Mouse (Mus musculus): Measurements from ENCODE around the gene Tmco1. TPM values are rescaled to one million over a fixed set of nuclear protein-coding genes. Genes with fewer than 3 reads are reported as not detected.

Tmco1 gene
- polyA plus RNA-seq, 1 experiment from 2014 or later = 134 TPM

GRCm38 (mm10) chr1:167372739-167373138 is 64.6 kb downstream of the Tmco1 start:
- Histone ChIP-seq H3K27ac (no peak overlapping the region), H3K4me3 (replicated peaks; ENCODE audit: low read depth, low read length) (no peak overlapping the region), H3K9ac (ENCODE audit: low read depth, low read length) (no peak overlapping the region), H3K27me3 (ENCODE audit: insufficient read depth, low read length) (no peaks in the 10 kb centered on the region), H3K4me2 (ENCODE audit: low read length) (no peak overlapping the region), H3K4me1 (replicated peaks; ENCODE audit: insufficient read depth, low read length) (peaks cover 8% of the 10 kb centered on the region), H3K9me3 (replicated peaks; ENCODE audit: low read length) (no peaks in the 10 kb centered on the region), H3K36me3 (ENCODE audit: insufficient read depth, low read length) (0 out of 2 replicates have a peak, but pooled peaks cover 3% of the 10 kb centered on the region)
- ATAC-seq (replicated peaks; ENCODE audit: low FRiP score, low read depth) = no peak
- TF ChIP-seq CTCF (IDR thresholded peaks at IDR 0.05; ENCODE audit: low read depth) = no peak
- DNase-seq (ENCODE audit: low spot score) = no peak
- 93% methylated on average over 7 of the region's 7 CpGs for WGBS

- H3K4me3 ChIP-seq (replicated peaks; ENCODE audit: low read depth, low read length) = no peak overlapping the region
- 0 out of 2 replicates have a peak overlapping the region, but pooled peaks have one; percentile 23 for H3K4me2 ChIP-seq (ENCODE audit: low read length)
- peaks cover 8% of the 10 kb centered on the region for H3K4me1 ChIP-seq (replicated peaks; ENCODE audit: insufficient read depth, low read length)
- TF ChIP-seq CTCF (IDR thresholded peaks at IDR 0.05; ENCODE audit: low read depth) = no peak
- H3K27me3 ChIP-seq (ENCODE audit: insufficient read depth, low read length) = no peaks in the 10 kb centered on the region
- DNase-seq (ENCODE audit: low spot score) = peak; percentile 58
- H3K9me3 ChIP-seq (replicated peaks; ENCODE audit: low read length) = no peaks in the 10 kb centered on the region
- ATAC-seq (replicated peaks; ENCODE audit: low FRiP score, low read depth) = peak; percentile 74
- no peak overlapping the region for H3K9ac ChIP-seq (ENCODE audit: low read depth, low read length)
- 0 out of 2 replicates have a peak overlapping the region, but pooled peaks have one; percentile 8 for H3K27ac ChIP-seq
- WGBS = 20% methylated on average over 15 of the region's 15 CpGs
- H3K36me3 ChIP-seq (ENCODE audit: insufficient read depth, low read length) = 0 out of 2 replicates have a peak, but pooled peaks cover 3% of the 10 kb centered on the region
These were observed 66.0 kb downstream of the Tmco1 start for GRCm38 (mm10) chr1:167374003-167374784.

GRCm38 (mm10) chr1:167374942-167375341 is 66.8 kb downstream of the Tmco1 start:
- Histone ChIP-seq H3K27me3 (ENCODE audit: insufficient read depth, low read length) (no peaks in the 10 kb centered on the region), H3K9me3 (replicated peaks; ENCODE audit: low read length) (no peaks in the 10 kb centered on the region), H3K4me3 (replicated peaks; ENCODE audit: low read depth, low read length) (no peak overlapping the region), H3K4me1 (replicated peaks; ENCODE audit: insufficient read depth, low read length) (peaks cover 8% of the 10 kb centered on the region), H3K36me3 (ENCODE audit: insufficient read depth, low read length) (0 out of 2 replicates have a peak, but pooled peaks cover 3% of the 10 kb centered on the region), H3K9ac (ENCODE audit: low read depth, low read length) (no peak overlapping the region), H3K4me2 (ENCODE audit: low read length) (0 out of 2 replicates have a peak overlapping the region, but pooled peaks have one; percentile 23), H3K27ac (peak overlapping the region; percentile 8; the same call in 1 of the 2 replicates)
- 52% methylated on average over 2 of the region's 2 CpGs for WGBS
- DNase-seq (ENCODE audit: low spot score) (no peak), ATAC-seq (replicated peaks; ENCODE audit: low FRiP score, low read depth) (peak; percentile 27)
- TF ChIP-seq CTCF (IDR thresholded peaks at IDR 0.05; ENCODE audit: low read depth) = no peak

GRCm38 (mm10) chr1:167378019-167378418 is 69.8 kb downstream of the Tmco1 start:
- Histone ChIP-seq H3K9me3 (replicated peaks; ENCODE audit: low read length) (no peaks in the 10 kb centered on the region), H3K9ac (ENCODE audit: low read depth, low read length) (no peak overlapping the region), H3K27me3 (ENCODE audit: insufficient read depth, low read length) (no peaks in the 10 kb centered on the region), H3K27ac (no peak overlapping the region), H3K4me3 (replicated peaks; ENCODE audit: low read depth, low read length) (no peak overlapping the region), H3K4me2 (ENCODE audit: low read length) (no peak overlapping the region), H3K4me1 (replicated peaks; ENCODE audit: insufficient read depth, low read length) (peaks cover 8% of the 10 kb centered on the region), H3K36me3 (ENCODE audit: insufficient read depth, low read length) (0 out of 2 replicates have a peak, but pooled peaks cover 3% of the 10 kb centered on the region)
- WGBS = 63% methylated on average over 6 of the region's 6 CpGs
- ATAC-seq (replicated peaks; ENCODE audit: low FRiP score, low read depth) (no peak), DNase-seq (ENCODE audit: low spot score) (no peak)
- TF ChIP-seq CTCF (IDR thresholded peaks at IDR 0.05; ENCODE audit: low read depth) = no peak

- H3K4me2 ChIP-seq (ENCODE audit: low read length) = no peak overlapping the region
- WGBS = 71% methylated on average over 5 of the region's 5 CpGs
- no peaks in the 10 kb centered on the region for H3K9me3 ChIP-seq (replicated peaks; ENCODE audit: low read length)
- DNase-seq (ENCODE audit: low spot score) (no peak), ATAC-seq (replicated peaks; ENCODE audit: low FRiP score, low read depth) (no peak)
- H3K4me3 ChIP-seq (replicated peaks; ENCODE audit: low read depth, low read length) = no peak overlapping the region
- H3K4me1 ChIP-seq (replicated peaks; ENCODE audit: insufficient read depth, low read length) = peaks cover 2% of the 10 kb centered on the region
- TF ChIP-seq CTCF (IDR thresholded peaks at IDR 0.05; ENCODE audit: low read depth) = no peak
- 0 out of 2 replicates have a peak, but pooled peaks cover 3% of the 10 kb centered on the region for H3K36me3 ChIP-seq (ENCODE audit: insufficient read depth, low read length)
- no peak overlapping the region for H3K9ac ChIP-seq (ENCODE audit: low read depth, low read length)
- no peak overlapping the region for H3K27ac ChIP-seq
- H3K27me3 ChIP-seq (ENCODE audit: insufficient read depth, low read length) = no peaks in the 10 kb centered on the region
These were observed 71.6 kb downstream of the Tmco1 start for GRCm38 (mm10) chr1:167379751-167380150.

GRCm38 (mm10) chr1:167380223-167380622 is 72.0 kb downstream of the Tmco1 start:
- Histone ChIP-seq H3K4me3 (replicated peaks; ENCODE audit: low read depth, low read length) (no peak overlapping the region), H3K9me3 (replicated peaks; ENCODE audit: low read length) (no peaks in the 10 kb centered on the region), H3K9ac (ENCODE audit: low read depth, low read length) (no peak overlapping the region), H3K4me1 (replicated peaks; ENCODE audit: insufficient read depth, low read length) (no peaks in the 10 kb centered on the region), H3K4me2 (ENCODE audit: low read length) (no peak overlapping the region), H3K36me3 (ENCODE audit: insufficient read depth, low read length) (0 out of 2 replicates have a peak, but pooled peaks cover 3% of the 10 kb centered on the region), H3K27ac (no peak overlapping the region), H3K27me3 (ENCODE audit: insufficient read depth, low read length) (no peaks in the 10 kb centered on the region)
- no peak for TF ChIP-seq CTCF (IDR thresholded peaks at IDR 0.05; ENCODE audit: low read depth)
- DNase-seq (ENCODE audit: low spot score) (no peak), ATAC-seq (replicated peaks; ENCODE audit: low FRiP score, low read depth) (peak; percentile 81; the same call in 1 of the 2 replicates)
- WGBS = 87% methylated on average over 2 of the region's 2 CpGs
